Mouse (Mus musculus) G1E (cell line): ENCODE measurements around the gene Gm4858. TPM values are rescaled to one million over a fixed set of nuclear protein-coding genes. Genes with fewer than 3 reads are reported as not detected.
"Not testable (repeated sequence)": the region's sequence is repeated elsewhere in the genome, so short reads cannot be mapped to it uniquely, and the experiment has no call there.

Source experiments
- ATAC-seq: 2 replicates; pipeline ENCODE4 v1.8.0; 2016; ENCODE audit warnings: mild to moderate bottlenecking; ENCODE audit not compliant: insufficient number of reproducible peaks, poor library complexity, low FRiP score, severe bottlenecking; ENCODE audit errors: extremely low read depth
- DNase-seq: peaks from one replicate; pipeline ENCODE4 v3.0.0; 2012; ENCODE audit warnings: low spot score
- H3K27me3 ChIP-seq: 2 replicates; pipeline ENCODE4 v1.6.1; 2012; ENCODE audit warnings: mild to moderate bottlenecking, low read length, inconsistent platforms; ENCODE audit not compliant: insufficient read depth
- H3K36me3 ChIP-seq: replicated peaks from 2 replicates; pipeline ENCODE3; 2012; ENCODE audit warnings: mild to moderate bottlenecking, inconsistent platforms
- H3K4me1 ChIP-seq: 2 replicates; pipeline ENCODE4 v1.6.1; 2012; ENCODE audit warnings: low read depth, low read length, inconsistent platforms, mixed read lengths; ENCODE audit not compliant: insufficient read depth
- H3K4me3 ChIP-seq: 2 replicates; pipeline ENCODE4 v1.5.1; 2012; ENCODE audit warnings: low read depth, mild to moderate bottlenecking, inconsistent platforms, low read length, moderate library complexity, mixed read lengths
- H3K9me3 ChIP-seq: replicated peaks from 2 replicates; pipeline ENCODE4 v1.6.1; 2012; ENCODE audit warnings: inconsistent platforms
- CTCF ChIP-seq: IDR thresholded peaks from 2 replicates; pipeline ENCODE4 v1.5.1; 2012; ENCODE audit warnings: low read depth, low read length, inconsistent platforms, mixed read lengths
- GATA1 ChIP-seq: IDR thresholded peaks from 2 replicates; pipeline ENCODE4 v1.6.1; 2012; ENCODE audit warnings: borderline replicate concordance, low read length, inconsistent platforms, mixed read lengths
- GATA2 ChIP-seq: IDR thresholded peaks from 2 replicates; pipeline ENCODE4 v1.6.1; 2012; ENCODE audit warnings: low read depth, low read length, inconsistent platforms, borderline replicate concordance
- POLR2AphosphoS5 ChIP-seq: IDR thresholded peaks from 2 replicates; pipeline ENCODE4 v1.6.1; 2012; ENCODE audit warnings: low read depth, low read length, inconsistent platforms; ENCODE audit not compliant: insufficient replicate concordance
- TAL1 ChIP-seq: conservative IDR thresholded peaks from 2 replicates; pipeline ENCODE4 v1.6.1; 2012; ENCODE audit warnings: low read depth, low read length, inconsistent platforms, mixed read lengths
- polyA plus RNA-seq: library from polyadenylated mRNA; stranded (reverse); fragments of >175 nt; gene quantifications from 2 replicates; pipeline ENCODE4 v1.2.3, GENCODE M21; 2012
- total RNA-seq, 2 experiments: library from RNA; stranded (forward) in 1 of 2; stranded (reverse) in 1 of 2; fragments of 200-1000 nt in 1 of 2; fragments of >200 nt in 1 of 2; fragmentation: Nextera tagmentation in 1 of 2; gene quantifications; 2 replicates each; pipeline ENCODE4 v1.2.3; 2014 to 2017

The Gm4858 gene
- total and polyA plus RNA-seq, 3 experiments = 0.27 TPM; not detected in 2

DNA sequence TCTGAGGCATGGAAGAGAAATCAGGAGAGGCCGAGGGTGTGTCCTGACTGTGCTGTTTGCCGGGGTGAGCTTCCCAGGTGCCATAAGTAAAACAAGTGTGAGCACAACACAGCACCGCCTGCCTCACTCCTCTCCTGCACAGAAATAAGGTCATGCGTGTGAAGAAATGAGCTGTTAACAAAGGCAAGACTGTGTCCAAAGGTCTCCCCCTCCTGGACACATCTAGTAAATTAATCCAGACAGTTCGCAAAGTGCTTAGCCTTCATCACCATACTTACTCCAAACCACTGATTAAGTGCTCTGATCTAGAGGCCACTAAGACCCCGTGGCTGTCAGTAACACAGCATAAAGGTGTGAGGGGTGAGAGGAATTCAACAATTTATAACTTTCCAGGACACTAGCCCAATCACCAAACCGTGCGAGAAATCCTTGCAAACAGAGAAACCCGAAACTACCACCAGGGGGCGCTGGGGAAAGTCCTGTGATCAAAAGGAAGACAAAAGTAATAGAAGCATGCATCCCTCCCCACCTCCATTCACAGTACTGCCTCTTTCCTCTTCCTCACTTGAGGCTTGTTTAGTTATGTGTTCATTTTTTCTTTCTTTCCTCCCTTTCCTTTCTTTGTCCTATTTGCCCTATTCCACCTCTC lies 15.7 kb upstream of the Gm4858 start:
- no peak; the same call in 1 of the 2 replicates for ATAC-seq
- no peak for DNase-seq
- H3K4me1 ChIP-seq = no peaks in the 10 kb centered on the region
- H3K9me3 ChIP-seq = peaks cover 10% of the 10 kb centered on the region
- H3K27me3 ChIP-seq = no peaks in the 10 kb centered on the region
- TF ChIP-seq CTCF (no peak), GATA1 (no peak), POLR2AphosphoS5 (no peak), GATA2 (no peak), TAL1 (no peak)
- no peak overlapping the region for H3K4me3 ChIP-seq
- H3K36me3 ChIP-seq = no peaks in the 10 kb centered on the region

DNA sequence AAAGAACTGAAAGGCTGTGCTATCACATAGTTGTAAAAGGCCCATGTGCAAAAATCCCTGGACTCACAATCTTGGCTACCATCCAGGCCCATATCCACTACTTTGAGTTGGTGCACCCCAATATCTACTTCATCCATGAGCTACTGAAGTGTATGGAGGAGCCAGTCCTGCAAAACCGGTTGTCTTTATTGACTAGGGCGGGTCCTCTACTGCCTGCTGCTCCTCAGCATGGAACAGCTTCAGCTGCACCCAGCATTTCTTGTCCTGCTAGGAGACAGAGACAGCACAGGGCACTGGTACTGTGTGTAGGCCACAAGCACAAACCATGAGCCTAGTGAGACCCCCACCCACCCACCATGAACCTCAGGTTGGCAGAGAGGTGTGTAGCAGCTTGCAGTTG lies 18.0 kb downstream of the Gm4858 start:
- Histone ChIP-seq H3K9me3 (peaks cover 5% of the 10 kb centered on the region), H3K4me3 (no peak overlapping the region), H3K27me3 (no peaks in the 10 kb centered on the region), H3K4me1 (no peaks in the 10 kb centered on the region), H3K36me3 (no peaks in the 10 kb centered on the region)
- no peak for DNase-seq
- no peak for TF ChIP-seq GATA1
- ATAC-seq = no peak

DNA sequence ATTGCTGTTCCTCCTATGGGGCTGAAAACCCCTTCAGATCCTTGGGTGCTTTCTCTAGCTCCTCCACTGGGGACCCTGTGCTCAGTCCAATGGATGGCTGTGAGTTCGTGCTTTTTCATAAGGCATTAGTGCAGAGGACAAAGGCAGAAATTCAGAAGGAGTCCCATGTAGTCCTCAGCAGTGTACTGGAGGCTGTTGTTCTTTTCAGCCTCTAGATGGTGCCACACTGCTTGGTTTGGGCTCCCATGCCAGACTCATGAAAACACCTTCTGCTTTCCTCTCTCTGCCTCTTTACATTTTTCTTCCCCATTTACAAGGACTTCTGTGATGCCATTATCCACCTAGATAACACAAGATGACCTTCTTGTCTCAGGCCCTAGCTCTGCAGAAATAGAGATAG lies 25.0 kb downstream of the Gm4858 start:
- not testable (repeated sequence) for H3K36me3 ChIP-seq, ATAC-seq, H3K4me3 ChIP-seq, H3K9me3 ChIP-seq, DNase-seq, H3K27me3 ChIP-seq, H3K4me1 ChIP-seq

DNA sequence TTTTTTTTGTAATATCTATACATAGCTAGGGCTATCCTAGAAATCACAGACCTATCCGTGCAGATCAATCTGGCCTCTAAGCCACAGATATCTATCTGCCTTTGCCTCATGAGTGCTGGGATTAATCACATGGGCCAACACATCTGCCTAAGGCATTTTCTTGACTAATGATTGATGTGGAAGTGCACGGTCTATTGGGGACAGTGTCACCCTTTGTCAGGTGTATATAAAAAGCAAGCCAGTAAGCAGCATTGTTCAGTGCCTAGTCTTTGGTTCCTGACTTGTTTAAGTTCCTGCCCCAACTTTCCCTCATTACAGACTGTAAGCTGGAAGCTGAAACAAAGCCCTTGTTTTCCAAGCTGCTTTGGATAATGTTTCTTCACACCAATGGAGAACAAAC lies 27.8 kb downstream of the Gm4858 start:
- peaks cover 3% of the 10 kb centered on the region; the same call in 1 of the 2 replicates for H3K9me3 ChIP-seq
- DNase-seq (no peak), ATAC-seq (no peak)
- H3K36me3 ChIP-seq = no peaks in the 10 kb centered on the region
- H3K27me3 ChIP-seq = no peaks in the 10 kb centered on the region
- H3K4me1 ChIP-seq = no peaks in the 10 kb centered on the region
- no peak overlapping the region for H3K4me3 ChIP-seq
- no peak for TF ChIP-seq GATA2
- no peak for TF ChIP-seq POLR2AphosphoS5

DNA sequence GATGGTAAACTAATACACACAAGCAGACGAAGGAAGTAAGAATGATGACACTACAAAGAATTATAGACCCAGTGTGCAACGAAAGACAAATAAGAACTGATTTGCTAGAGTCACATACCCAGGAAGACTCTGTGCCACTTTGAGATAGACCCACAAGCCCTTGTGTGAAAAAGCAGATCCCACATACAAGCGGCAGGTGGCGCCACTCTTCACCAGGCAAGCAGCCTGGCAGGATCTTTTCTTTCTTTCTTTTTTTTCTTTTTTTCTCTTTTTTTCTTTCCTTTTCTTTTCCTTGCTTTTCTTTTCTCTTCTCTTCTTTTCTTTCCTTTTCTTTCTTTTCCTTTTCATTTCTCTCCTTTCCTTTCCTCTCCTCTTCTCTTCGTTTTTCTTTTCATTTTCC lies 43.0 kb downstream of the Gm4858 start:
- ATAC-seq = no peak
- no peak for TF ChIP-seq TAL1
- no peak for TF ChIP-seq POLR2AphosphoS5
- TF ChIP-seq CTCF = no peak
- TF ChIP-seq GATA1 = no peak
- TF ChIP-seq GATA2 = no peak
- DNase-seq = no peak
- no peaks in the 10 kb centered on the region for H3K4me1 ChIP-seq
- no peak overlapping the region for H3K4me3 ChIP-seq
- peaks cover 18% of the 10 kb centered on the region for H3K9me3 ChIP-seq
- H3K36me3 ChIP-seq = no peaks in the 10 kb centered on the region
- no peaks in the 10 kb centered on the region for H3K27me3 ChIP-seq

DNA sequence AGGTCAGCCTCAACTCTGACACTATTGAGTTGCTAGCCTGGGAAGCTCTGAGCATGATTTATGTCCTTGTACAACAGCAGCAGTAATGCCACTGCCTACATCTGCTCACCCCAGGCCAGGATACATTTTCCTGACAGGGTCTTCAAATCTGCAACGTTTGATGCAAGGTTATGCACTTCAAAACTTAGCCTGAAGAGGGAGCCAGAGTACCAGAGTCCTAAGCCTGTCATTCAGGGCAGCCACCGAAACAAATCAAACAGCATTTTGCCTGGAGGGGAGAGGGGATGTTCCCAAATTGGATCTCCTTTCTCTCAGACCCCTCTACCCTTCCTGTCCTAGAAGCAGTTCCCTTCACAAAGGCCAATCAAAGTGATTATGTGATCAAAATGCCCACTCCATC lies 45.9 kb downstream of the Gm4858 start:
- H3K27me3 ChIP-seq = no peaks in the 10 kb centered on the region
- no peaks in the 10 kb centered on the region for H3K36me3 ChIP-seq
- no peaks in the 10 kb centered on the region for H3K4me1 ChIP-seq
- no peak for DNase-seq
- no peak for TF ChIP-seq POLR2AphosphoS5
- TF ChIP-seq GATA2 = no peak
- no peak for TF ChIP-seq GATA1
- no peak for TF ChIP-seq CTCF
- no peak for TF ChIP-seq TAL1
- H3K4me3 ChIP-seq = no peak overlapping the region
- ATAC-seq = no peak
- H3K9me3 ChIP-seq = peaks cover 14% of the 10 kb centered on the region

DNA sequence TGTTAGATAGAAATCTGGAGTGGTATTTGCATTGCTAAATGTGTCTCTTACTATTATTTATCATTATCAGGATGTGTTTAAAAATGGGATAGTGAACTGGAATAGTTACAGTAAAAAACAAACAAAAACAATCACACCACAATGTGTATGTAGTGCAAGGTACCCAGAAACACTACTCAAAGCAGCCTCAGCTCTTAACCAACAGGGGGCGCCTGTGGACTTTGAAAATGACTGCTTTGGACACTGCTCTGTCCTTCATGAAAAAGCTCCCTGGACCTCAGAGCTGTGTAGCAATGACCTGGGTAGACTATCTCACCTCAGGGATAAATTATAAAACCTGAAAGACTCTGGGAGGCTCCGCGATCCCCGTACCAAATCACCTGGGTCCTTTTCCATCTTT lies 50.5 kb downstream of the Gm4858 start:
- no peak for ATAC-seq
- no peaks in the 10 kb centered on the region for H3K27me3 ChIP-seq
- no peak overlapping the region for H3K4me3 ChIP-seq
- TF ChIP-seq POLR2AphosphoS5 = no peak
- no peak for TF ChIP-seq GATA1
- no peak for TF ChIP-seq CTCF
- no peak for TF ChIP-seq GATA2
- TF ChIP-seq TAL1 = no peak
- H3K4me1 ChIP-seq = no peaks in the 10 kb centered on the region
- no peaks in the 10 kb centered on the region for H3K36me3 ChIP-seq
- no peak for DNase-seq
- H3K9me3 ChIP-seq = peaks cover 13% of the 10 kb centered on the region

Other genes starting within 250 kb of the Gm4858 start
- not detected in 2 replicates for gene Kprp, start 241.6 kb upstream of the Gm4858 start, total RNA-seq (2014; fragmentation: Nextera tagmentation)
- 0.05 and 0.06 TPM in 2 replicates for gene Kprp, start 241.6 kb upstream of the Gm4858 start, total RNA-seq (2017)
- not detected in 2 replicates for gene Kprp, start 241.6 kb upstream of the Gm4858 start, polyA plus RNA-seq
- not detected in 2 replicates for gene Lce1l, start 217.5 kb upstream of the Gm4858 start, total RNA-seq (2014; fragmentation: Nextera tagmentation)
- gene Lce1l, start 217.5 kb upstream of the Gm4858 start, total RNA-seq (2017) = not detected in 2 replicates
- not detected in 2 replicates for gene Lce1l, start 217.5 kb upstream of the Gm4858 start, polyA plus RNA-seq
- not detected in 2 replicates for gene 2310050C09Rik, start 198.6 kb upstream of the Gm4858 start, total RNA-seq (2014; fragmentation: Nextera tagmentation)
- gene 2310050C09Rik, start 198.6 kb upstream of the Gm4858 start, total RNA-seq (2017) = not detected in 2 replicates
- gene 2310050C09Rik, start 198.6 kb upstream of the Gm4858 start, polyA plus RNA-seq = not detected in 2 replicates
- not detected in 2 replicates for gene Lce3a, start 142.6 kb upstream of the Gm4858 start, total RNA-seq (2014; fragmentation: Nextera tagmentation)
- gene Lce3a, start 142.6 kb upstream of the Gm4858 start, total RNA-seq (2017) = not detected in 2 replicates
- not detected in 2 replicates for gene Lce3a, start 142.6 kb upstream of the Gm4858 start, polyA plus RNA-seq
- not detected in 2 replicates for gene Lce3b, start 135.8 kb upstream of the Gm4858 start, total RNA-seq (2014; fragmentation: Nextera tagmentation)
- gene Lce3b, start 135.8 kb upstream of the Gm4858 start, total RNA-seq (2017) = not detected in 2 replicates
- not detected in 2 replicates for gene Lce3b, start 135.8 kb upstream of the Gm4858 start, polyA plus RNA-seq
- gene Lce3c, start 124.3 kb upstream of the Gm4858 start, total RNA-seq (2014; fragmentation: Nextera tagmentation) = not detected in 2 replicates
- gene Lce3c, start 124.3 kb upstream of the Gm4858 start, total RNA-seq (2017) = not detected in 2 replicates
- gene Lce3c, start 124.3 kb upstream of the Gm4858 start, polyA plus RNA-seq = not detected in 2 replicates
- not detected in 2 replicates for gene Lce3d, start 111.4 kb upstream of the Gm4858 start, total RNA-seq (2014; fragmentation: Nextera tagmentation)
- gene Lce3d, start 111.4 kb upstream of the Gm4858 start, total RNA-seq (2017) = 0.46 TPM in 1 of 2 replicates, not detected in the other
- gene Lce3d, start 111.4 kb upstream of the Gm4858 start, polyA plus RNA-seq = not detected in 2 replicates
- not detected in 2 replicates for gene Lce3e, start 101.8 kb upstream of the Gm4858 start, total RNA-seq (2014; fragmentation: Nextera tagmentation)
- gene Lce3e, start 101.8 kb upstream of the Gm4858 start, total RNA-seq (2017) = not detected in 2 replicates
- not detected in 2 replicates for gene Lce3e, start 101.8 kb upstream of the Gm4858 start, polyA plus RNA-seq
- gene Lce3f, start 76.6 kb upstream of the Gm4858 start, total RNA-seq (2014; fragmentation: Nextera tagmentation) = not detected in 2 replicates
- not detected in 2 replicates for gene Lce3f, start 76.6 kb upstream of the Gm4858 start, total RNA-seq (2017)
- not detected in 2 replicates for gene Lce3f, start 76.6 kb upstream of the Gm4858 start, polyA plus RNA-seq
- not detected in 2 replicates for gene Crct1, start 53.1 kb upstream of the Gm4858 start, total RNA-seq (2014; fragmentation: Nextera tagmentation)
- gene Crct1, start 53.1 kb upstream of the Gm4858 start, total RNA-seq (2017) = not detected in 2 replicates
- gene Crct1, start 53.1 kb upstream of the Gm4858 start, polyA plus RNA-seq = not detected in 2 replicates
- not detected in 2 replicates for gene Lce1m, start 49.8 kb upstream of the Gm4858 start, total RNA-seq (2014; fragmentation: Nextera tagmentation)
- 0.38 TPM in 1 of 2 replicates, not detected in the other for gene Lce1m, start 49.8 kb upstream of the Gm4858 start, total RNA-seq (2017)
- gene Lce1m, start 49.8 kb upstream of the Gm4858 start, polyA plus RNA-seq = not detected in 2 replicates
- not detected in 2 replicates for gene Crnn, start 76.0 kb downstream of the Gm4858 start, total RNA-seq (2014; fragmentation: Nextera tagmentation)
- gene Crnn, start 76.0 kb downstream of the Gm4858 start, total RNA-seq (2017) = 0.22 TPM in 1 of 2 replicates, not detected in the other
- gene Crnn, start 76.0 kb downstream of the Gm4858 start, polyA plus RNA-seq = not detected in 2 replicates
- gene Flg2, start 128.5 kb downstream of the Gm4858 start, total RNA-seq (2014; fragmentation: Nextera tagmentation) = not detected in 2 replicates
- gene Flg2, start 128.5 kb downstream of the Gm4858 start, total RNA-seq (2017) = under 0.01 TPM in 2 replicates
- gene Flg2, start 128.5 kb downstream of the Gm4858 start, polyA plus RNA-seq = not detected in 2 replicates
- not detected in 2 replicates for gene Flg, start 204.7 kb downstream of the Gm4858 start, total RNA-seq (2014; fragmentation: Nextera tagmentation)
- gene Flg, start 204.7 kb downstream of the Gm4858 start, total RNA-seq (2017) = 0.17 and 1.1 TPM in 2 replicates
- not detected in 2 replicates for gene Flg, start 204.7 kb downstream of the Gm4858 start, polyA plus RNA-seq